Mouse (Mus musculus) liver (tissue): ENCODE measurements at regions not wholly inside any gene's neighbourhood (a gene's known extent, or its start where the extent isn't known, plus 50 kb on each side); places are given as distances from the start of the nearest gene placed in this dataset.
A peak's percentile ranks its signal among the peaks of the same experiment; 100 is the strongest.

Experiments
- DNase-seq: peaks from one replicate; pipeline ENCODE4 v3.0.0-alpha.2; 2020; ENCODE audit warnings: mixed read lengths

- no peak for DNase-seq
Measured at GRCm38 (mm10) chr13:110812401-110812800, 417.6 kb downstream of the Plk2 start.

- DNase-seq: no peak
Measured at GRCm38 (mm10) chr13:110814066-110814465, 419.2 kb downstream of the Plk2 start.

- DNase-seq: no peak
Measured at GRCm38 (mm10) chr13:110819301-110819862, 424.5 kb downstream of the Plk2 start.

- DNase-seq: no peak
Measured at GRCm38 (mm10) chr13:110824878-110825277, 429.9 kb upstream of the Actbl2 start.

- DNase-seq: no peak
Measured at GRCm38 (mm10) chr13:110832442-110832841, 422.4 kb upstream of the Actbl2 start.

GRCm38 (mm10) chr13:110836936-110837335, 417.9 kb upstream of the Actbl2 start:
- DNase-seq: no peak

GRCm38 (mm10) chr13:110841949-110842348, 412.9 kb upstream of the Actbl2 start:
- no peak for DNase-seq

- no peak for DNase-seq
Measured at GRCm38 (mm10) chr13:110845695-110846094, 409.1 kb upstream of the Actbl2 start.

- no peak for DNase-seq
Measured at GRCm38 (mm10) chr13:110852996-110853727, 401.7 kb upstream of the Actbl2 start.

GRCm38 (mm10) chr13:110854213-110854612, 400.6 kb upstream of the Actbl2 start:
- no peak for DNase-seq

GRCm38 (mm10) chr13:110865902-110866512, 388.8 kb upstream of the Actbl2 start:
- DNase-seq: no peak

GRCm38 (mm10) chr13:110866713-110867112, 388.1 kb upstream of the Actbl2 start:
- no peak for DNase-seq

GRCm38 (mm10) chr13:110871125-110871775, 383.6 kb upstream of the Actbl2 start:
- no peak for DNase-seq

GRCm38 (mm10) chr13:110871776-110872135, 383.1 kb upstream of the Actbl2 start:
- DNase-seq: no peak

- no peak for DNase-seq
Measured at GRCm38 (mm10) chr13:110881573-110881972, 373.2 kb upstream of the Actbl2 start.

GRCm38 (mm10) chr13:110882173-110882572, 372.6 kb upstream of the Actbl2 start:
- no peak for DNase-seq

GRCm38 (mm10) chr13:110882661-110883172, 372.1 kb upstream of the Actbl2 start:
- no peak for DNase-seq

GRCm38 (mm10) chr13:110893909-110894308, 360.9 kb upstream of the Actbl2 start:
- DNase-seq: no peak

- DNase-seq: no peak
Measured at GRCm38 (mm10) chr13:110895349-110895748, 359.5 kb upstream of the Actbl2 start.

- DNase-seq: no peak
Measured at GRCm38 (mm10) chr13:110895900-110896299, 358.9 kb upstream of the Actbl2 start.

GRCm38 (mm10) chr13:110897621-110898020, 357.2 kb upstream of the Actbl2 start:
- no peak for DNase-seq

- DNase-seq: peak; percentile 68
Measured at GRCm38 (mm10) chr13:110902994-110903644, 351.7 kb upstream of the Actbl2 start.
